Mouse (Mus musculus) liver, embryonic 12.5 days (tissue): ENCODE measurements around the gene Btg1. TPM values are rescaled to one million over a fixed set of nuclear protein-coding genes. Genes with fewer than 3 reads are reported as not detected.

ENCODE experiments used
- ATAC-seq: fragments of 200-750 bp; cut with Nextera tagmentation; 2 replicates; pipeline ENCODE4 v1.8.0; 2017; ENCODE audit warnings: moderate number of reproducible peaks, mild to moderate bottlenecking, moderate library complexity
- H3K27ac ChIP-seq: fragments of 300-500 bp; sonication (generic); 2 replicates; pipeline ENCODE4 v1.5.1; 2016; ENCODE audit warnings: mild to moderate bottlenecking
- H3K27me3 ChIP-seq: fragments of 300-500 bp; sonication (generic); replicated peaks from 2 replicates; pipeline ENCODE4 v1.6.1; 2016; ENCODE audit warnings: mild to moderate bottlenecking, moderate library complexity
- H3K36me3 ChIP-seq: fragments of 300-500 bp; sonication (generic); 2 replicates; pipeline ENCODE4 v1.6.1; 2016; ENCODE audit warnings: mild to moderate bottlenecking, moderate library complexity
- H3K4me1 ChIP-seq: fragments of 300-500 bp; sonication (generic); 2 replicates; pipeline ENCODE4 v1.6.1; 2016
- H3K4me2 ChIP-seq: fragments of 300-500 bp; sonication (generic); 2 replicates; pipeline ENCODE4 v1.6.1; 2016; ENCODE audit warnings: mild to moderate bottlenecking, moderate library complexity
- H3K4me3 ChIP-seq: fragments of 300-500 bp; sonication (generic); 2 replicates; pipeline ENCODE4 v1.5.1; 2016; ENCODE audit warnings: mild to moderate bottlenecking, moderate library complexity
- H3K9ac ChIP-seq: fragments of 300-500 bp; sonication (generic); 2 replicates; pipeline ENCODE4 v1.6.1; 2016; ENCODE audit warnings: mild to moderate bottlenecking, moderate library complexity
- H3K9me3 ChIP-seq: fragments of 300-500 bp; sonication (generic); replicated peaks from 2 replicates; pipeline ENCODE4 v1.6.1; 2016; ENCODE audit warnings: mild to moderate bottlenecking, moderate library complexity
- WGBS: fragments of 180-500 bp; shearing (Covaris S2); methylation state at CpG from one replicate; pipeline ENCODE4 v1.1.7; 2016; ENCODE audit not compliant: insufficient replicate concordance; 5-methylcytosine and 5-hydroxymethylcytosine counted together
- polyA plus RNA-seq: library from polyadenylated mRNA; unstranded; fragments of >200 nt; fragmentation: Nextera tagmentation; extraction: Ambion mirVana; gene quantifications from 2 replicates; pipeline ENCODE4 v1.2.1, GENCODE M21; 2016

The Btg1 gene
- polyA plus RNA-seq, 1 experiment from 2014 or later, result 8.4 TPM

DNA sequence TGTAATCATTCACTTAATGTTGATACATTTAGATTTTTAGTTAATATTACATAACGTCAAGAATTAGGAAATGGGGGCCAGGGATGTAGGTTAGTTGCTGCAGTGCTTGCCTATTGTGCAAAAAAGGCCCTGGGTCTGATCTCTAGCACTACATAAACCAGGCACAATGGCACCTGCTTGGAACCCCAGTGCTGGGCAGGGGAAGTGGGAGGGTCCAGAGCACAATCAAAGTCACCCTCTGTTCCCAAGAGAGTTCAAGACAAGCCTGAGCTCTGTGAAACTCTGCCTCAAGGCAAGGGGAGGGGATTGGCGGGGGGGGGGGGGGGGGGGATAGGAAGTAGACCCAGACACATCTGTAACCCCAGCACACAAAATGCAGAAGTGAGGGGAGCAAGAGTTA is 24.7 kb upstream of the Btg1 start:
- no peaks in the 10 kb centered on the region for H3K9me3 ChIP-seq
- 50% methylated on average over 1 of the region's 2 CpGs for WGBS

DNA sequence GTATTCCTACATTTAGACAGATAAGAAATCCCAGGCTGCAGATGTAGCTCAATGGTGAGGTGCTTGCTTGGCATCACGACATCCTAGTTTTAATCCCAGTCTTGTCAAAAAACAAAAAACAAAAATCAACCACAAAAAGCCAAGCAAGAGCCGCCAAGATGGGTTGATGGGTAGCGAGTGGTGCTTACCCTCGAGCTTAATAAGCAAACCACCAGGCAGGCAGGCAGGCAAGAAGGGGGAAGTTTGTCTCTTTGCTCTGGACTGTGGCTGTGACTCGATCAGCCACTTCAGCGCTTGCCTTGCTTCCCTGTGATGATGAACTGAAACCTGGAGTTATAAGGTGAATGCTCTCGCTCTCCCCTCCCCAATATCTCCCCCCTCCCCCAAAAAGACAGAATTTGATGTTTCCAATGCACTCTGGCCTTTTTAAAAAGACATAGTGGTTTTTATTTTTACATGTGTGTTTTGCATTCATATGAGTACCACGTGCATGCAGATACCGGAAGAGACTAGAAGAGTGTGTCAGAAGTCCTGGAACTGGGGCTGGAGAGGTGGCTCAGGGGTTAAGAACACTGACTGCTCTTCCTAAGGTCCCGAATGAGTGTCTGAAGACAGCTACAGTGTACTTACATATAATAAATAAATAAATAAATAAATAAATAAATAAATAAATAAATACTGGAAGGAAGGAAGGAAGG is 21.2 kb upstream of the Btg1 start:
- Histone ChIP-seq H3K27ac (no peak overlapping the region), H3K27me3 (no peaks in the 10 kb centered on the region), H3K9ac (no peak overlapping the region), H3K4me3 (no peak overlapping the region), H3K4me1 (no peaks in the 10 kb centered on the region), H3K4me2 (no peak overlapping the region), H3K9me3 (no peaks in the 10 kb centered on the region), H3K36me3 (no peaks in the 10 kb centered on the region)
- 51% methylated on average over 10 of the region's 10 CpGs for WGBS
- no peak for ATAC-seq

More for the DNA sequence above, 24.7 kb upstream of the Btg1 start:
- no peak overlapping the region for H3K4me3 ChIP-seq
- ATAC-seq, result no peak
- no peak overlapping the region for H3K4me2 ChIP-seq
- H3K9ac ChIP-seq, result no peak overlapping the region
- no peaks in the 10 kb centered on the region for H3K36me3 ChIP-seq
- H3K27ac ChIP-seq, result no peak overlapping the region
- no peaks in the 10 kb centered on the region for H3K4me1 ChIP-seq
- no peaks in the 10 kb centered on the region for H3K27me3 ChIP-seq

DNA sequence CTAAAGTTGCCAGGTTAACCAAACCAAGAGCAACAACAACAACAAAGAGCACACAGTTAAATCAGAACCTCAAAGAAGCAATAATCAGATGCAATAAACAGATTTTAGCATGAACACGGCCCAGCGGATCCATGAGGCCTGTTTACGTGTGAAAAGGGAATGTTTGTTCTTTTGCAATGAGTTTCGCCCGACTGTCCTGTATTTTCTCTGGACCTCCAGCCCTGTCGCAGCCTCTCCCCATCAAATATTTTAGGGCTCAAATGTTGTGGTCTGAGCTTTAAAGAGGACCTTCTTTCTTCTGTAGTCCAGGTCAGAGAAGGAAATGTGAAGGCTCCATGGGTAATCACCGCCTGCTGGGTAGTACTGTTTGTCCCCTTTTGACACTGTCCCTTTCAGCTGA is 20.4 kb upstream of the Btg1 start:
- H3K4me3 ChIP-seq, result no peak overlapping the region
- H3K4me1 ChIP-seq, result no peaks in the 10 kb centered on the region
- no peak for ATAC-seq
- H3K36me3 ChIP-seq, result no peaks in the 10 kb centered on the region
- no peak overlapping the region for H3K9ac ChIP-seq
- no peak overlapping the region for H3K27ac ChIP-seq
- no peaks in the 10 kb centered on the region for H3K27me3 ChIP-seq
- H3K4me2 ChIP-seq, result no peak overlapping the region
- H3K9me3 ChIP-seq, result no peaks in the 10 kb centered on the region
- 88% methylated on average over 7 of the region's 7 CpGs for WGBS

DNA sequence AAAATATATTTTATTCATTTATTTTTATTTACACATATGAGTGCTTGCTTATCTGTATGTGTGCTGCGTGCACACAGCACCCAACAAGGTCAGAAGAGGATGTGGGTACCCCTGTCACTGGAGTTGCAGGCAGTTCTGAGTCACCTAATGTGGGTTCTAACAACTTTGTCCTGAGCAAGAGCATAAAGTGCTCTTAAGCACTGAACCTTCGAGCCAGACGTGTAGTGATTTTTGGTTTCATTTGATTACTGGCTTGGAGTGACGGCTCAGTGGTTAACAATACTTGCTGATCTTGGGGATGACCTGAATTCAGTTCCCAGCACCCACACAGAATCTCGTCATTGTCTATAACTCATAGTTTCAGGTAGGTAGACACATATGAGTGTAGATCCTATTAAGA is 17.2 kb upstream of the Btg1 start:
- no peak overlapping the region for H3K27ac ChIP-seq
- H3K27me3 ChIP-seq, result no peaks in the 10 kb centered on the region
- H3K9ac ChIP-seq, result no peak overlapping the region
- H3K4me3 ChIP-seq, result no peak overlapping the region
- no peaks in the 10 kb centered on the region for H3K4me1 ChIP-seq
- no peaks in the 10 kb centered on the region for H3K36me3 ChIP-seq
- WGBS, result 71% methylated on average over 5 of the region's 5 CpGs
- no peak overlapping the region for H3K4me2 ChIP-seq
- no peak for ATAC-seq
- H3K9me3 ChIP-seq, result no peaks in the 10 kb centered on the region

DNA sequence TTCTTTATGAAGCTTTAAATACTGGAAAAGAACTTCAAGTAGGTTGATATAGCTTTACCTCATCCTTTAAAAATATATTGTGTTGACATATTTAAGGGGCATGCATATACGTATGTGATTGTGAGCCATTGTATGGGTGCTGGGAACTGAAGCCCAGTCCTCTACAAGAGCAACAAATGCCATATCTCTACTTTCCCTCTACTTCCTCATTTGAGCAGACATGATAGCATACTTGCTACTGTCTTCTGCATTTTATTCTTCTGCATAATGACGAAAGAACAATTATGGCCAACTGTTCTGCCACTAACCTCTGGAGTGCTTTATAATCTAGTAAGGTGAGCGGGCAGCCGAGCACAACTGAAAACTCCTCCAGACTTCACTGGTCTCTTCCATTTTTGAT is 15.1 kb upstream of the Btg1 start:
- H3K4me3 ChIP-seq, result no peak overlapping the region
- WGBS, result 82% methylated on average over 4 of the region's 4 CpGs
- no peak overlapping the region for H3K9ac ChIP-seq
- H3K27ac ChIP-seq, result no peak overlapping the region
- ATAC-seq, result no peak
- H3K9me3 ChIP-seq, result no peaks in the 10 kb centered on the region
- no peaks in the 10 kb centered on the region for H3K27me3 ChIP-seq
- H3K36me3 ChIP-seq, result no peaks in the 10 kb centered on the region
- no peak overlapping the region for H3K4me2 ChIP-seq
- 0 out of 2 replicates have a peak, but pooled peaks cover under 1% of the 10 kb centered on the region for H3K4me1 ChIP-seq

DNA sequence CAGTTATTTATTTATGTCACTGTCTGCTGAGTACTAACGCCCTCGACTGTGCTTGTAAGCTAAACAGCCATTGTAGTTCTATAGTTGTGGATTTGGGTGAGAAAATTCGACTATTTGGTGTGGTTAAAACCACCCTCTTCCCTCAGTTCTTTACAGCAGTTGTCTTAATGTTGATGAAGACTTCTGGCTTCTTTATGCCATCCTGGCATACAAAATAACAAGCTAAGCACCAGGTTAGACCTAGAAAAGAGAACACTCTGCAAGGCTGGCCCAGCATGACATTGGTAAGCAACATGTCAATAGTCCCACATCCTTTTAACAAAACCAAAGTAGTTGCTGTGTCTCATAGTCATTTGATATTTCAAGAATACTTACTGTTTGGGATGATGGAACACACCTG is 14.5 kb upstream of the Btg1 start:
- ATAC-seq, result no peak
- Histone ChIP-seq H3K36me3 (no peaks in the 10 kb centered on the region), H3K4me1 (peaks cover 7% of the 10 kb centered on the region), H3K27ac (no peak overlapping the region), H3K4me3 (no peak overlapping the region), H3K4me2 (no peak overlapping the region), H3K9me3 (no peaks in the 10 kb centered on the region), H3K9ac (no peak overlapping the region), H3K27me3 (no peaks in the 10 kb centered on the region)
- 59% methylated on average over 3 of the region's 3 CpGs for WGBS

DNA sequence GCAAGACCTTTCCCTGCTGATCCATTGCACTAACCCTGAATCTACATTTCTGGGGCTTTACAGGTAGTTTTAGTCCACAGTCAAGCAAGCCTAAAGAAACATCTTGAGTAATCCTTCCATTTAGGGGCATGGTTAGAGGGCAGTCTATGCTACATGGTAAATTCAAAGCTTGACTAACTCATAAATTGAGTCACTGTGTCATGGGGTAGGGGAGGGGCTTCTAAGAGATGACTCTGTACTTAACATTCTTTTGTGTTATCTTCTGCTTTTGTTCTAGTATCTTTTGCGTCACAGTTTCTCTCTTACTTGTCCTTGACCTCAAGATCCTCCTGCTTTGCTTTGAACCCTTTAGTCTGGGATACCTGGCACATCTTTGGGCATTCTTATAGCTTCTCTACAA is 11.6 kb upstream of the Btg1 start:
- Histone ChIP-seq H3K27ac (no peak overlapping the region), H3K36me3 (no peaks in the 10 kb centered on the region), H3K9me3 (no peaks in the 10 kb centered on the region), H3K9ac (no peak overlapping the region), H3K4me2 (no peak overlapping the region), H3K4me3 (no peak overlapping the region), H3K4me1 (peaks cover 17% of the 10 kb centered on the region), H3K27me3 (no peaks in the 10 kb centered on the region)
- 67% methylated on average over 1 of the region's 1 CpGs for WGBS
- no peak for ATAC-seq

DNA sequence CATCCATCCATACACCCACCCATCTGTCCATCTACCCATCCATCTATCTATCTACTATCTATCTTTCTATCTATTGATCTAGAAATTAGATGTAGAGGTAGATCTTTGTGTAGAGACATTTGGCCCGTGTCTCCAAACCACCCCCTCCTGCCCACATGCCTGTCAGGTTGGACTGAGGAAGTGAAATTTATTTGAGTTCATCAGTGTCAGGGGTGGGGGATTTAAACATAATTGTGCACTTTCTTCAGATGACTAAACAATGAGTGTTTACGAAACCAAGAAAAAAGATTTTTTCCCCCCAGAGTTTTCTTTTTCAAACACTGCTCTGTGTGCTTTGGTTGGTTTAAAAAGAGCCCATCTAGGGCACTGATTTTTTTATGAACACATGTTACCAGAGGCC is 10.9 kb upstream of the Btg1 start:
- Histone ChIP-seq H3K4me3 (no peak overlapping the region), H3K27me3 (no peaks in the 10 kb centered on the region), H3K4me1 (peaks cover 17% of the 10 kb centered on the region), H3K36me3 (no peaks in the 10 kb centered on the region), H3K4me2 (no peak overlapping the region), H3K27ac (no peak overlapping the region), H3K9ac (no peak overlapping the region), H3K9me3 (no peaks in the 10 kb centered on the region)
- ATAC-seq, result no peak
- WGBS, result 63% methylated on average over 2 of the region's 2 CpGs

DNA sequence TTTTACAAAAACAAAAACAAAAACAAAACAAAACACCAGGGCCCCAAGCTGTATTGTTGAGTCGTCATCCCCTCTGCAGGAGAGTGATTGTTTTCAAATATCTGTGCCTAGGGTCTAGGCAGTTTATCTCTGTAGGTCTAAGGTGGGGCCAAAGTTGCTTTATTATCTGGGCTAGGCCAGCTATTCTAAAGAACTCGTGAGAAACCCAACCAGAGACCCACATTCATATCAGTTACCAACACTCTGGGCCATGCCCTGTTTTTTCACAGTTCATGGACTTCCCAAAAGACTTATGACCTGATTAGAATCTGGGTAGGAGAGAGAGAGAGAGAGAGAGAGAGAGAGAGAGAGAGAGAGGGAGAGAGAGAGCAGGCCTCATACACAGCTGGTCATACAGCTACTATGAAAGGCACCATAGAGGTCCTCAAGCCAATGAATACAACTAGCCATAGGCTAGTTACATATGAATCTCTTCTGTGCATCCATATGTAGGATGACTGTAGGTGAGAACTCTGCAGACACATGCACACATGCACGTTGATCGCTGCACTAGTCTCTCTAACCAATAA is 9.1 kb upstream of the Btg1 start:
- H3K9me3 ChIP-seq, result no peaks in the 10 kb centered on the region
- no peak overlapping the region for H3K4me2 ChIP-seq
- no peak overlapping the region for H3K9ac ChIP-seq
- no peak overlapping the region for H3K4me3 ChIP-seq
- H3K27me3 ChIP-seq, result no peaks in the 10 kb centered on the region
- no peaks in the 10 kb centered on the region for H3K36me3 ChIP-seq
- H3K4me1 ChIP-seq, result peaks cover 17% of the 10 kb centered on the region
- 47% methylated on average over 4 of the region's 4 CpGs for WGBS
- peak; percentile 83 for ATAC-seq
- no peak overlapping the region for H3K27ac ChIP-seq

DNA sequence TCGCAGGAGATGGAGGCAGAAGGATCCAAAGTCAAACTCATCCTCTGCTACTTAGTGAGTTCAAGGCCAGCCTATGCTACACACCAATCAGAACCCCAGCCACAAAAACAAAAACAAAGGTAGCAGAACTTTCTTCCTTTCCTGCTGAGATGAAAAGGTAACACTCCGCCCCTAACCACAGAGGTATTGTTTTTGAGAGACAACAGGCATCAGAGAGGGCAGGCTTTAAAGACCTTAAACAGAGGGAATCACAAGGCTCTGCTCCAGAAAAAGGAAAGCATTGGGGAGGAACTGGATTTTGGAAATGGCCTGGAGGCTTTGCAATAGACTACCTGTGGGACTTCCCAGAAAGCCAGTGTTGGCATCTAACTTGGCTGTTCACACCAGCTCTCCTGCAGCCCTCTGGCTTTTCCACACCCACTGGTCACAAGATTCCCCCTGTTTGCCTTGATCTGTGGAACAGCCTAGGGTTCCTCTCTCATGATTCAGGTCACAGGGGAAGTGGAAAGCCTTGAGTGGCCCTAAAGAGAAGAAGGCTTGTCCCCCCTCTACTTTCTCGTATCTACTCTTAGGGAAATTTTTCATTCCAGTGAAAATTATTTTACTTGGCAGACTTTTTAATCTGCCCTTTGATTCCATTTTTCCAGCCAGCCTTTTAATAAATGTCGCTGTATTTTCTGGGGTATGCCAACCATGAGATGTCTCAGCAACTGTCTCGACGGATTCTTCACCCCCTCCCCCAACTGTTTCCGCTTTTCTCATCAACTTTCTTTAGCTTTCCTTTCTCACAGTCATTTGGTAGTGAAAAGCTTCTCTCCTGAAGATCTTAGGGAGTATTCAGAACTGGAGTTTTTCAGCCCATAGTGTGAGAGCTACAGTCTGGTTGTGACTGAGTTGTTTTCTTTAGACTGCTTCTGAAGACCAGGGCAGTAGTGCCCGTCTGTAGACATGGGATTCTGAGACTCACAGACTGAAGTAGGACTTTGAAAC is 7.2 kb upstream of the Btg1 start:
- H3K9ac ChIP-seq, result no peak overlapping the region
- no peak overlapping the region for H3K4me3 ChIP-seq
- H3K36me3 ChIP-seq, result no peaks in the 10 kb centered on the region
- 64% methylated on average over 8 of the region's 8 CpGs for WGBS
- no peak overlapping the region for H3K27ac ChIP-seq
- ATAC-seq, result no peak
- H3K27me3 ChIP-seq, result no peaks in the 10 kb centered on the region
- no peaks in the 10 kb centered on the region for H3K9me3 ChIP-seq
- H3K4me1 ChIP-seq, result peaks cover 17% of the 10 kb centered on the region
- H3K4me2 ChIP-seq, result no peak overlapping the region

DNA sequence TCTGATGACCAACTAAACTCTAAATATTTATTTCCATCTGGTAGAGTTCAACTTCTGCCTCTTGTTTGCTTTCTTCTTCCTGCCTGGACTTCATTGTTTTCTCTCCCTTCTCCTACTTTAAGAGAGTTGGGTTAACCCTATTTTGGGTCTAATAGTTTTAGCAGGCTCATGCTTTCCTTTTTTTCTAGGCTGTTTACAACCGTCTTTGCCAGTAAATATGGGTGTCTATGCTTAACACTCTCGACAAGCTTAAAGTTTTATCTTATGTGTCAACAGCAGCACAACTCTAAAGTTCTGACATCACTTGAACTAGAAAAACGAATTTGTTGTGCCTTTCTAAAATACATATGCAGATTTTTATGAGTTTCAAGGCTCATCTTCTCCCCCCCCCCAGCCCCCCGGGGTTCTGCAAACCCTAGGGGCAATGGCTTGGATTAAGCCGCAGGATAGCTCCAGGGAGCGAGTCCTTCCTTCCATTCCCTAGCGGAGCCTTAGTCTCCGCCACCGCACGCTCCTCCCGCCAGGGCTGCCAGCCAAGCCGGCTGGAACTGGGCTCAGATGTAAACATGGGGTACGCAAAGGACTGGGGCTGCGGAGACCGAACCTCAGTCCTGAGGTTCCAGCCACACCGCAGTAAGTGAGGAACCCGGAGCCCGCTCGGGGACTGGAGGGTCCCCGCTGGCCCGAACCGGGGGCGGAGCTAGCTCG is 651 bp upstream of the Btg1 start:
- peaks cover 26% of the 10 kb centered on the region for H3K4me1 ChIP-seq
- H3K36me3 ChIP-seq, result peaks cover 14% of the 10 kb centered on the region
- under 1% methylated on average over 24 of the region's 24 CpGs for WGBS
- peak overlapping the region; percentile 92 for H3K4me2 ChIP-seq
- no peaks in the 10 kb centered on the region for H3K27me3 ChIP-seq
- peak overlapping the region; percentile 90 for H3K4me3 ChIP-seq
- no peaks in the 10 kb centered on the region for H3K9me3 ChIP-seq
- peak overlapping the region; percentile 81 for H3K9ac ChIP-seq
- peak overlapping the region; percentile 80 for H3K27ac ChIP-seq
- ATAC-seq, result peak; percentile 66
